Mouse (Mus musculus) right cerebral cortex, postnatal 10 days (tissue): ENCODE measurements around the gene Sall1.

Experiments
- DNase-seq, 2 experiments: peaks; one replicate each; pipeline ENCODE4 v3.0.0; 2021; ENCODE audit warnings: low spot score in 2 of 2

Gene Sall1

DNA sequence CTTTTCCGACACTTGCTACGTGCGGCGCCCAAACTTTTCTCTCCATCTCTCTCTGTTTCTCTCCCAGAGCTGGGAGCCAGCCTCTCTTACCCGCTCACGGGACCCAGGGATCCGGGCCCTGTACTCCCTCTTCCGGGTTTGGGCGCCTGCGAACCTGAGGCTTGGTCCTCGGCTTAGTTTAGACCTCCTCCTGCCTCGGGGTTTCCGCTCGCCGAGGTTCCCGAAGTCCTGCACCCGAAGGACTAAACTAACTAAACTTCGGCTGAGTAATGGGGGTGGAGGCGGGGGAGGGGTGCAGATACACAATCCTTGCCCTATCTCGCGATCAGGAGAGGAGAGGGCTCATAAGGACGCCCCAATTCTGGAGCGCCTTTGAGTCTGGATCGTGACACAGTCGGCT is at the start of gene Sall1:
Gene Sall1 (minus strand): TSS at position 223 of the 400 bp plus-strand sequence.
- DNase-seq, result no peak

DNA sequence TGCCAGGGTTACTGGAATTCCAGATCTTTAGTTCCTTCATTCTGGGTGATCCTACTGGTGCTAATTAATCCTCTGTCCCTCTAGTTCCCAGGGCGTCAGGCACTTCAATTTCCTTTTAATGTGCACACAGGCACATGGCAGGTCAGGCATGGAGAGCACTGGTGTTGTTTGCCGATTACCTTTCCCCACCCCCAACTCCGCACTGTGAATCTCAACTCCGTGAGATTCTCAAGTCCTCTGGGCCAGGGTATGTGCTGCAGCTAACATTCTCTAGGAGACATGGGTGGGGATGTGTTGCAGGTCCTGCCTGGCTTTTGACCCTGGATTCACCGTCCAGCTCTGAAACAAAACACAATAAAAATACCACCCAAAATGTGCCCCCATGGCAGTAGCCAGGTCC is 46.0 kb upstream of the Sall1 start:
- no peak for DNase-seq

DNA sequence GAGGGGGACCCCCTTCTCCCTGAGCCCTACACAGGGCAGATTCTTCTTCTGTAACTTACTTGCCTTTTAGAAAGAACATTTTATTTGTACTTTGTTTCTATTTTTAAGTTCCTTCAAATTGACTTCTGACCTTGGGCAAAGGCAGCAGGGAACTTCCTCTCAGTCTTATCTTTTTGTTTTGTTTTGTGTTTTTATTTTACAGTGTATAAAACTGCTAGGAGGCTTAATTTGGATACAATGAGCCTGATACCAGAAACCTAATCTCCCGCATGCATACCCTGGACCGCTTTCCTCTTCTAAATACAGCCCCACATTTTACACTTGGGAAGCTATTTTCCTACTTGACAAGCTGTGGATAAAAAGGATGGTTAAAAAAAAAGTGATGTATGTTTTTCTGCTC is 35.2 kb upstream of the Sall1 start:
- no peak for DNase-seq

DNA sequence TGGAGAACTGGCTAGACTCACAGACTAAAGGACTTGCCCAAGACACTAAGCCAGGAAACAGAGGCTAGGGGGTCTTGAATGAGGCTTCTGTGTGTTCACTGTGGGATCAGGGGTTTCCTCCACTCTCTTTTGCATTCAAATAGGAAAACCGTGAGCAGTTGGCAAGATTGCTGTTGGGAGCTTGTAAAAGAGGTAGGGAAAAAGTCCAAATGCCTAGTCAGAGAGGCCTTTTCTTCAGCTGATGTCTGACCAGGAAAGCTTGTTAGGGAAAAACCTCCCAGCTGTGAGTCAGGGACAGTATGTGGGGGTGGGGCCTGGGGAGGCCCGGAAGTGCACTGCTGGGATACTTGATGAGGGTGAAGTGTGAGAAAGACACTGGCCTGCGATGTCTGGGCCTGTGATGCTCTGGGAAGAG is 29.0 kb upstream of the Sall1 start:
- peak; percentile 35 to 42 for DNase-seq

GRCm38 (mm10) chr8:89067499-89067898 is 23.5 kb upstream of the Sall1 start:
- no peak for DNase-seq

GRCm38 (mm10) chr8:89064042-89064441 is 20.1 kb upstream of the Sall1 start:
- DNase-seq, result no peak

GRCm38 (mm10) chr8:89063366-89064040 is 19.5 kb upstream of the Sall1 start:
- no peak for DNase-seq

- no peak for DNase-seq
These were observed 16.8 kb upstream of the Sall1 start for GRCm38 (mm10) chr8:89060717-89061116.

- peak; percentile 61 to 62 for DNase-seq
These were observed 15.5 kb upstream of the Sall1 start for GRCm38 (mm10) chr8:89059507-89059906.

GRCm38 (mm10) chr8:89052880-89053279 is 8.9 kb upstream of the Sall1 start:
- no peak for DNase-seq

DNA sequence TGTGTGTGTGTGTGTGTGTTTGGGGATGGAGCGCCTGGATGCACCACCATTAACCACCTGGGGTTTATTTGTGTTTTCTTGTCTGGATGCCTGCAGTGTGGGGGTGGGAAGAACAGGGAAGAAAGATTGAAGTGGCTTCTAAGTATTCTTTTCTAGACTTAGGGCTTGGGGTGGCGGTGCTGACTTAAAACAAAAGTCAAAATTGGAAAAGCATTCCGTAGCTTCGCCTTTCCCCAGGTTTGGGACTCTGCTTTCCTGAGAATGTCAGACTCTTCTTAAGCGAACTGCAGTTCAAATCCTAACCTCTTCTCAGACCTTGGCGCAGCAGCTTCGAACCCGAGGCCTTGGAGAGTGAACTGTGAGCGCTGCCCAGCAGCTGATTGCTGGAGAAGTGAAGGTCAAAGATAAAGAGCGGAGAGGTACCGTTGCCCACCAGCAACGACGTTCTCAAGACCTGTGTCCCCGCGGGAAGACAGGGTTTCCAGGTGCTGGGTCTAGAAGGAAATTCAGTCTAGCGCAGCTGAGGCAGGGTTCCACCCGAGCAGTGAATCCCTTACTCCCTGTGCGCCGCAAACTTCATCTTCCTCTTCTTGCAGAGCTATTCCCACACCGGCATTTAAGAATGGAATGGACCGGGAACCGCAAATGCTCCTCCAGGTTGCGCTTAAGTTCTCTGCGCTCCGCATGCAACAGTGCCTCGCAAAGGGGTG is 2.8 kb upstream of the Sall1 start:
- no peak for DNase-seq

DNA sequence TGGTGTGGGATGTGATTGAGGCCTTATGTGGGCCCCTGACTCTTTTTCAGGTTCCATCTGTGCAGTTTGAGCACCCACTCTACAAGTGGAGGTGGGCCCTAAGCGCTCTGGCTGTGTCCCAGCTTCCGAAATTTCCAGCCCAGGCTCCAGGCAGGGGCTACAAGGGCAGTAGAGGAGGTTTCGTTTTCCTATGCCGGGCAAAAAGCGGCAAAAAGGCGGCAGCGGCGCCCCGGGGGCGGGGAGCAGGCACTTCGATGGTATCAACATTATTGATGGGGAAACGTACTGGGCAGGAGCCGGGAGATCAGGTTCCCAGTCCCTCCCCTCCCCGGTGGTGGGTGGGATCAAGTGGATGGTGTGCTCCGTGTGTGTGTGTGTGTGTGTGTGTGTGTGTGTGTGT is 2.3 kb upstream of the Sall1 start:
- DNase-seq, result peak in 1 of 2 experiments; percentile 56

DNA sequence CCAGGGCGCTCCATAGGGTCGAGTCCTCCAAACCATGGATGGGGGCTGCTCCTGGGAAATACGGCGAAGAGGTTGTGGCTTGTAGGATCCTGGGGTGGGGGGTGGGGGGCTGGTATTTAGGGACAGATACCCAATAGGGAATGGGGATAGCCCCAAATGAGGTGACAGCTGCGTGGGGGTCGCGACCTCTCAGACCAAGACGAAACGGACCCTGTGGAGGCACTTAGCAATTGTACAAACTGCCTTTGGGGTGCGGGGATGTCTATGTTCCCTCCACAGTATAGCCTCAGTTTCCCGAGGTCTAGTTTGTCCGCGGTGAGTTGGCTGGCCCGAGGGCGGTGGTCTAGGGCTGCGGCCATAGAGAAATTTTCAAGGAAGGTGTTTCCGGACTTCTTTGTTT is 1.8 kb upstream of the Sall1 start:
- no peak for DNase-seq

DNA sequence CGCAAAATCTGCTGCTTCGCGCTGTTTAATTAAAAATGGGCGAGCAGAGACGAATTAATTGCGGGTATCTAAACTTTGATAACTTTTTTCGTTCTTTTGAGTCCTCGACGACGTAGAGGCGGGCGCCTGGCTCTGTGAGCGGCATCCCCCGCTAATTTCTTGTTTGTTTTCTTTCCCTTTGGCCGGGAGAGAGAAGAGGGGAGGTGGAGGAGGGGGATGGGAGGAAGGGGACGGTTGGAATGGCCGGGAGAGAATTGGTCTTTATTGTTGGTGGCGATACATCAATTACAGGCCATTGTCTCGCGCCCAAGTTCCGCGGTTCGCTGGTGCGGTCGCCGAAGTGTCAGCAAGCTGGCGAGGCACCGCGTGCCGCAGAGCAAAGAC is 1.2 kb upstream of the Sall1 start:
- DNase-seq, result peak in 1 of 2 experiments; percentile 39

DNA sequence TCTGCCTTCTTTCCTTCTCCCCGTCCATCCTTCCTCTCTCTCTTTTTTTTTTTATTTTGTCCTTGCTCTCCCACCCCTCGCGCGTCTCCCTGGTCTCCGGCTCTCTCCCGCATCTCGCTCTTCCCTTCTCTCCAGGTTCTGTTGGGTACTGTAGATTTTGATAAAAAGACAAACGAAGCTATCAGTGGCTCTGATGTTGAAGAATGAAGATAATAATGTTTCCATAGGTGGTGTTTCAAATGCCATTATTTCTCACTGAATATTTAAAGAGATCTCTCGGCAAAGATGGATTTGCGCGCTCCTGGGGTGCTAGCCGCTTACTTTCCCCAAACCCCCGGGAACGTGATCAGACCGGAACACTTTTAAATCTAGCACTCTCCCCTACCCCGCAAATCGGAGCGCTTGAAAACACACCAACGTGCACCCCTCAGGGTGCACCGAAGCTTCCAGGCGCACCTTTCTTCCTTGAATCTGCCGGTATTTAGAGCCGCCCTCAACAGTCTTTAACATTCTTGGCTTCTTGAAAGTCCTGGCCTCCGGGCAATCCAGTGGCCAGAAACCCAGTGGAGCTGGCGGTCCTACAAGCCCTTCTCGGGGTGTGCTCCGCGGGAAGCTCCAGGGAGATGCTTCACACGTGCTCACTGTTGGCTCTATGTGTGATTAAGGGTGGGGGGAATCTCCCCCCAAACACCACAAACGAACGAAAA is 702 bp upstream of the Sall1 start:
- peak in 1 of 2 experiments; percentile 41 for DNase-seq

GRCm38 (mm10) chr8:89043371-89043841 is 556 bp downstream of the Sall1 start:
- DNase-seq, result peak; percentile 80 to 86

GRCm38 (mm10) chr8:89042560-89043370 is 1.2 kb downstream of the Sall1 start:
- DNase-seq, result peak; percentile 92 to 93

DNA sequence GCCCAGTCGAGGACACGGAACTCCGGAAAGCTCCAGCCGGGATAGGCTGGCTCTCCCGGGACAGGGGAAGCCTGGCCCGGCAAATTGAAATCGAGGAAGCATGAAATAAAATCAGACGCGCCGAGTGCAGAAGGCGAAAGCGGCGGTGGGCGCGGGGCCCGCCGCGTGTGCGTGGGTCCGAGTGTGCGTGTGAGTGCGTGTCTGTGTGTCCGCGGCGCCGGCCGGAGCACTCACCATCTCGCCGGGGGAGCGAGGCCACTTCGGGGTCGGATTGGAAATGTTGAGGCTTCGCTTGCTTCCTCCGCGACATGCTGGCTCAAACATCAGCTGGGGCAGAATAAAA is 1.9 kb downstream of the Sall1 start:
- DNase-seq, result peak in 1 of 2 experiments; percentile 44

DNA sequence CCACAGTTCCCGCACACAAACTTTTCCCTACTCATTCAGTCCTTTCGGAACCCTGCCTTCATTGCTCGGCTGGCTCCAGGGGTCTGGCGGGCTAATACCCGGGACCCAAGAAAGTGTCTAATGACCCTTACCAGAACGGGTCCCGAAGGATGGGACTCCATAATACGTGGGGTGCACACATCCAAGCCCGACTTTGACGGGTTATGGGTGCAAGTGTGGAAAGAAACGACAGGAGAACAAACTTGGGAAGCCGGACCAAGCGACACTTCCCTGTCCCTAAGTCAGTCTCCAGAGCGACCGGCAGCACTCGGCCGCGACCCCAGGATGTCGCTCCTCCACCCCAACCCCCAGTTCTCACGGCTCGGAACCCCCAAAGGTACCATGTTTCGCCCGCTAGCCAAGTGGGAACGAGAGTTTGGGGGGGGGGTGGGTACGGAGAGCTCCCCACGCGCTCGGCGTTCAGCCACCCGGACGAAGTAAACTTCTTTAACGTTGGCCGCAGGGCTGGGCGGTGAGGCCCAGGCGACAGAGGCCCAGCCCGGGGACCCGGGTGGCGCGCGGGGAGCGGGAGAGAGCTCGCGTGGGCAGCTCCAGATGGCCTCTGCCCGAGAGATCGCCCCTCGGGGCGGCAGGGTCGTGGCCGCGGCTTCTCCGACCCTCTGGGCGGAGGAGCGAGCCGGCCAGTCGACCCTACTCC is 2.4 kb downstream of the Sall1 start:
- DNase-seq, result no peak

- DNase-seq, result no peak
These were observed 3.1 kb downstream of the Sall1 start for GRCm38 (mm10) chr8:89040751-89041420.

- DNase-seq, result peak in 1 of 2 experiments; percentile 21
These were observed 4.1 kb downstream of the Sall1 start for GRCm38 (mm10) chr8:89039890-89040289.
